Mouse (Mus musculus): ENCODE data around the gene Pkp4. TPM values are rescaled to one million over a fixed set of nuclear protein-coding genes. Genes with fewer than 3 reads are reported as not detected.
"Not testable (repeated sequence)": the region's sequence is repeated elsewhere in the genome, so short reads cannot be mapped to it uniquely, and the experiment has no call there.

The Pkp4 gene
- total and polyA plus RNA-seq, 2 experiments from 2014 or later, result 20.1 to 97.6 TPM

- Histone ChIP-seq H3K27me3 (ENCODE audit: insufficient read depth, low read length) (no peaks in the 10 kb centered on the region), H3K4me2 (ENCODE audit: low read depth) (no peak overlapping the region), H3K9ac (no peak overlapping the region), H3K9me3 (ENCODE audit: low read length) (no peaks in the 10 kb centered on the region), H3K4me3 (ENCODE audit: low read depth, low read length) (no peak overlapping the region), H3K4me1 (ENCODE audit: insufficient read depth) (no peaks in the 10 kb centered on the region; the same call in 1 of the 2 replicates), H3K27ac (ENCODE audit: low read depth, low read length) (no peak overlapping the region), H3K36me3 (ENCODE audit: insufficient read depth) (no peaks in the 10 kb centered on the region)
- 52% methylated on average over 5 of the region's 5 CpGs for WGBS
- ATAC-seq, result peak; percentile 88
- DNase-seq, result peak; percentile 47
- TF ChIP-seq CTCF (IDR thresholded peaks at IDR 0.05; ENCODE audit: low read depth), result no peak
Observed at GRCm38 (mm10) chr2:59389971-59390370, 229.3 kb downstream of the Pkp4 start.

- no peak for TF ChIP-seq CTCF (IDR thresholded peaks at IDR 0.05; ENCODE audit: low read depth)
- WGBS, result 81% methylated on average over 1 of the region's 1 CpGs
- no peaks in the 10 kb centered on the region; the same call in 1 of the 2 replicates for H3K4me1 ChIP-seq (ENCODE audit: insufficient read depth)
- DNase-seq (no peak), ATAC-seq (no peak)
- H3K4me2 ChIP-seq (ENCODE audit: low read depth), result no peak overlapping the region
- H3K9ac ChIP-seq, result no peak overlapping the region
- no peak overlapping the region for H3K4me3 ChIP-seq (ENCODE audit: low read depth, low read length)
- no peaks in the 10 kb centered on the region for H3K36me3 ChIP-seq (ENCODE audit: insufficient read depth)
- H3K9me3 ChIP-seq (ENCODE audit: low read length), result no peaks in the 10 kb centered on the region
- no peaks in the 10 kb centered on the region for H3K27me3 ChIP-seq (ENCODE audit: insufficient read depth, low read length)
- H3K27ac ChIP-seq (ENCODE audit: low read depth, low read length), result no peak overlapping the region
Observed at GRCm38 (mm10) chr2:59393177-59393576, 232.5 kb downstream of the Pkp4 start.

GRCm38 (mm10) chr2:59394651-59395050 lies 234.0 kb downstream of the Pkp4 start:
- WGBS, result 96% methylated on average over 4 of the region's 4 CpGs
- Histone ChIP-seq H3K9me3 (ENCODE audit: low read length) (no peaks in the 10 kb centered on the region), H3K4me1 (ENCODE audit: insufficient read depth) (no peaks in the 10 kb centered on the region; the same call in 1 of the 2 replicates), H3K9ac (no peak overlapping the region), H3K36me3 (ENCODE audit: insufficient read depth) (no peaks in the 10 kb centered on the region), H3K4me3 (ENCODE audit: low read depth, low read length) (no peak overlapping the region), H3K27ac (ENCODE audit: low read depth, low read length) (no peak overlapping the region), H3K4me2 (ENCODE audit: low read depth) (no peak overlapping the region), H3K27me3 (ENCODE audit: insufficient read depth, low read length) (no peaks in the 10 kb centered on the region)
- DNase-seq (no peak), ATAC-seq (no peak)
- no peak for TF ChIP-seq CTCF (IDR thresholded peaks at IDR 0.05; ENCODE audit: low read depth)

- not testable (repeated sequence) for H3K36me3 ChIP-seq (ENCODE audit: insufficient read depth); H3K4me3 ChIP-seq (ENCODE audit: low read depth, low read length); H3K4me1 ChIP-seq (ENCODE audit: insufficient read depth); ATAC-seq; DNase-seq; H3K27ac ChIP-seq (ENCODE audit: low read depth, low read length); H3K9ac ChIP-seq; H3K27me3 ChIP-seq (ENCODE audit: insufficient read depth, low read length); H3K9me3 ChIP-seq (ENCODE audit: low read length); H3K4me2 ChIP-seq (ENCODE audit: low read depth)
- WGBS, result 83% methylated on average over 1 of the region's 1 CpGs
Observed at GRCm38 (mm10) chr2:59395160-59395650, 234.6 kb downstream of the Pkp4 start.

GRCm38 (mm10) chr2:59396555-59396954 lies 235.9 kb downstream of the Pkp4 start:
- Histone ChIP-seq H3K9ac (no peak overlapping the region), H3K9me3 (ENCODE audit: low read length) (no peaks in the 10 kb centered on the region), H3K4me1 (ENCODE audit: insufficient read depth) (no peaks in the 10 kb centered on the region), H3K4me3 (ENCODE audit: low read depth, low read length) (no peak overlapping the region), H3K36me3 (ENCODE audit: insufficient read depth) (no peaks in the 10 kb centered on the region), H3K27ac (ENCODE audit: low read depth, low read length) (no peak overlapping the region), H3K4me2 (ENCODE audit: low read depth) (no peak overlapping the region), H3K27me3 (ENCODE audit: insufficient read depth, low read length) (no peaks in the 10 kb centered on the region)
- ATAC-seq (no peak), DNase-seq (no peak)
- WGBS, result 93% methylated on average over 1 of the region's 1 CpGs
- TF ChIP-seq CTCF (IDR thresholded peaks at IDR 0.05; ENCODE audit: low read depth), result no peak

- no peak overlapping the region for H3K27ac ChIP-seq (ENCODE audit: low read depth, low read length)
- no peaks in the 10 kb centered on the region for H3K36me3 ChIP-seq (ENCODE audit: insufficient read depth)
- no peaks in the 10 kb centered on the region for H3K9me3 ChIP-seq (ENCODE audit: low read length)
- H3K27me3 ChIP-seq (ENCODE audit: insufficient read depth, low read length), result no peaks in the 10 kb centered on the region
- DNase-seq (no peak), ATAC-seq (no peak)
- no peak overlapping the region for H3K4me2 ChIP-seq (ENCODE audit: low read depth)
- no peak for TF ChIP-seq CTCF (IDR thresholded peaks at IDR 0.05; ENCODE audit: low read depth)
- no peak overlapping the region for H3K4me3 ChIP-seq (ENCODE audit: low read depth, low read length)
- H3K4me1 ChIP-seq (ENCODE audit: insufficient read depth), result no peaks in the 10 kb centered on the region
- no peak overlapping the region for H3K9ac ChIP-seq
Observed at GRCm38 (mm10) chr2:59397531-59397930, 236.9 kb downstream of the Pkp4 start.

- Histone ChIP-seq H3K4me3 (ENCODE audit: low read depth, low read length) (no peak overlapping the region), H3K9ac (no peak overlapping the region), H3K27me3 (ENCODE audit: insufficient read depth, low read length) (no peaks in the 10 kb centered on the region), H3K4me1 (ENCODE audit: insufficient read depth) (no peaks in the 10 kb centered on the region), H3K36me3 (ENCODE audit: insufficient read depth) (no peaks in the 10 kb centered on the region), H3K9me3 (ENCODE audit: low read length) (no peaks in the 10 kb centered on the region), H3K4me2 (ENCODE audit: low read depth) (no peak overlapping the region), H3K27ac (ENCODE audit: low read depth, low read length) (no peak overlapping the region)
- 68% methylated on average over 2 of the region's 2 CpGs for WGBS
- DNase-seq (no peak), ATAC-seq (no peak)
- TF ChIP-seq CTCF (IDR thresholded peaks at IDR 0.05; ENCODE audit: low read depth), result no peak
Observed at GRCm38 (mm10) chr2:59400901-59401378, 240.3 kb downstream of the Pkp4 start.
